Comparison of ENCODE assay signal across 17 mouse cellular contexts in the genomic region with DNA sequence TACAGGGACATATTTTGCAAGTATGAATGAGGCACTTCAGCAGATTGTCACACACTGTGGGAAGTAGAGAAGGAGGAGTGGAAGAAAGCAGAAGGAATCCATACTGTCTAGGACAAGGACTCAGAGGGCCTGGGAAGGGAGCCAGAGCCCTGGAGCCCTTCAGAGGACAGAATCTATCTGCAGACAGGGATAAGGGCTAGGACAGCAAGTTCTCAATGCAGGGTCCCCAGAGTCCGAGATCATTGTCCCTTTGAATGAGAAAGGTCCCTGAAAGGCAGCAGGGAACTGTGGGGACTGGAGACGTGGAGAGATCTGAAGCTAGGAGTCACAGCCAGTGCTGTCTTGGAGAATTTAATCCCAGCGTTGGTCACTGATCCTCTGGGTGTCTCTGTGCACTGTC. TPM values are rescaled to one million over a fixed set of nuclear protein-coding genes. Genes with fewer than 3 reads are reported as not detected.
DNase-seq lines count a peak whose midpoint lies in the region; ATAC-seq and TF ChIP-seq lines count a peak whose summit lies in the region.
"Not testable (repeated sequence)": the region's sequence is repeated elsewhere in the genome, so short reads cannot be mapped to it uniquely, and the experiment has no call there.
"Had no signal": no experiment of that assay in that cellular context is flagged by ENCODE, and none has a peak within 500 bp of the region (broad histone marks: within the 10 kb centered on the region; RNA-seq: fewer than 3 reads in every experiment).

No protein-coding gene starts in this region.

- not testable (repeated sequence) for H3K9ac ChIP-seq in heart, embryonic 15.5 days; liver, postnatal 0 days (replicated peaks)

- not testable (repeated sequence) for TF ChIP-seq EP300 in liver, postnatal 0 days (IDR thresholded peaks at IDR 0.05; ENCODE audit: low read depth)

- TF ChIP-seq CTCF in gastrocnemius, adult 2 months (IDR thresholded peaks at IDR 0.05); liver, postnatal 0 days (IDR thresholded peaks at IDR 0.05; ENCODE audit: low read depth): not testable (repeated sequence)

- intact Hi-C loops in gastrocnemius, adult 2 months (cut with DNase I), result loop anchor here (2.0 to 5.0 kb wide), 2 partner anchors 42 to 82 kb away; no protein-coding TSS in a partner anchor
- intact Hi-C loops in heart, postnatal 36 days (cut with DNase I), result loop anchor here (2.0 kb wide), 3 partner anchors 26 to 80 kb away; a partner anchor contains a TSS

- 41% methylated on average over 3 of the region's 3 CpGs for WGBS in heart, embryonic 15.5 days
- WGBS in liver, postnatal 0 days (ENCODE audit: insufficient replicate concordance), result 66% methylated on average over 3 of the region's 3 CpGs

- H3K4me1 ChIP-seq in heart, embryonic 15.5 days (replicated peaks), result peaks cover 35% of the 10 kb centered on the region
- H3K4me1 ChIP-seq in liver, postnatal 0 days (ENCODE audit: insufficient read depth), result peaks cover 26% of the 10 kb centered on the region

- not testable (repeated sequence) for H3K4me3 ChIP-seq in gastrocnemius, adult 2 months; heart, embryonic 15.5 days; liver, postnatal 0 days (ENCODE audit: low read depth, low read length)

- not testable (repeated sequence) for ATAC-seq in heart, embryonic 15.5 days (replicated peaks; ENCODE audit: insufficient number of reproducible peaks, insufficient read depth, low FRiP score, low read depth); liver, postnatal 0 days

- H3K4me2 ChIP-seq in heart, embryonic 15.5 days; liver, postnatal 0 days (ENCODE audit: low read depth, low read length): not testable (repeated sequence)

- H3K9me3 ChIP-seq in heart, embryonic 15.5 days (replicated peaks); liver, postnatal 0 days (ENCODE audit: low read length): not testable (repeated sequence)

- H3K27me3 ChIP-seq in heart, embryonic 15.5 days; liver, postnatal 0 days (ENCODE audit: insufficient read depth, low read length): not testable (repeated sequence)

- H3K36me3 ChIP-seq in heart, embryonic 15.5 days; liver, postnatal 0 days (replicated peaks; ENCODE audit: insufficient read depth, low read length): not testable (repeated sequence)

- DNase-seq in gastrocnemius, adult 2 months; liver, postnatal 0 days: not testable (repeated sequence)
- DNase-seq in heart, adult 9 months (ENCODE audit: low spot score in 2 of 2), result peak; percentile 30 to 39
- DNase-seq in heart, postnatal 36 days, result peak; percentile 22

- peak overlapping the region; percentile 98; the same call in 1 of the 2 replicates for H3K27ac ChIP-seq in gastrocnemius, adult 2 months
- H3K27ac ChIP-seq in heart, embryonic 15.5 days, result peak overlapping the region; percentile 53
- H3K27ac ChIP-seq in liver, postnatal 0 days (ENCODE audit: low read depth), result 0 out of 2 replicates have a peak overlapping the region, but pooled peaks have one; percentile 97

RNA-seq across cellular contexts. Expression of a gene that starts 1.5 kb away (rescaled TPM):
- 100 to 1,000 TPM; 208 to 217 TPM for total RNA-seq in gastrocnemius, adult 2 months (2021)
- polyA plus RNA-seq in heart, embryonic 15.5 days (2015; fragmentation: Nextera tagmentation; extraction: Ambion mirVana), result 72.1 and 88.3 TPM in 2 replicates
- 100 to 1,000 TPM; 265 to 324 TPM for total RNA-seq in heart, postnatal 36 days (2021)
- 188 and 211 TPM in 2 replicates for polyA plus RNA-seq in liver, postnatal 0 days (2015; fragmentation: Nextera tagmentation; extraction: Ambion mirVana)

RNA-seq across cellular contexts. Expression of a gene that starts 25.5 kb away (rescaled TPM):
- total RNA-seq in gastrocnemius, adult 2 months (2021), result 10 to 100 TPM; 10.9 to 12.1 TPM
- polyA plus RNA-seq in heart, embryonic 15.5 days (2015; fragmentation: Nextera tagmentation; extraction: Ambion mirVana), result 12.9 and 16.0 TPM in 2 replicates
- 10 to 100 TPM; 12.3 to 13.3 TPM for total RNA-seq in heart, postnatal 36 days (2021)
- 12.9 and 13.5 TPM in 2 replicates for polyA plus RNA-seq in liver, postnatal 0 days (2015; fragmentation: Nextera tagmentation; extraction: Ambion mirVana)

RNA-seq across cellular contexts. Expression of a gene that starts 33.0 kb away (rescaled TPM):
- total RNA-seq in gastrocnemius, adult 2 months (2021), result 100 to 1,000 TPM in 1 of 2 experiments, 10 to 100 TPM in 1; 63.0 to 111 TPM
- 71.9 and 82.1 TPM in 2 replicates for polyA plus RNA-seq in heart, embryonic 15.5 days (2015; fragmentation: Nextera tagmentation; extraction: Ambion mirVana)
- total RNA-seq in heart, postnatal 36 days (2021), result 100 to 1,000 TPM; 161 to 186 TPM
- polyA plus RNA-seq in liver, postnatal 0 days (2015; fragmentation: Nextera tagmentation; extraction: Ambion mirVana), result 11.7 TPM in 2 replicates
- total RNA-seq: MEL had no signal

RNA-seq across cellular contexts. Expression of a gene that starts 50.1 kb away (rescaled TPM):
- total RNA-seq in gastrocnemius, adult 2 months (2021), result not detected
- polyA plus RNA-seq in heart, embryonic 15.5 days (2015; fragmentation: Nextera tagmentation; extraction: Ambion mirVana), result 0.30 TPM in 1 of 2 replicates, not detected in the other
- not detected for total RNA-seq in heart, postnatal 36 days (2021)
- 1.9 and 2.0 TPM in 2 replicates for polyA plus RNA-seq in liver, postnatal 0 days (2015; fragmentation: Nextera tagmentation; extraction: Ambion mirVana)
- total RNA-seq: adrenal gland, adult 2 months; adrenal gland, postnatal 25 days; ES-E14; forebrain, postnatal 0 days; MEL had no signal
- polyA plus RNA-seq: C2C12; cerebellum, adult 2 months; cortical plate, adult 2 months; embryonic facial prominence, embryonic 10.5 days; embryonic facial prominence, embryonic 12.5 days; forebrain, embryonic 11.5 days; forebrain, embryonic 15.5 days; forebrain, postnatal 0 days had no signal
